Mouse (Mus musculus) midbrain, embryonic 16.5 days (tissue): ENCODE measurements at regions not wholly inside any gene's neighbourhood (a gene's known extent, or its start where the extent isn't known, plus 50 kb on each side); places are given as distances from the start of the nearest gene placed in this dataset.

Source experiments
- ATAC-seq: fragments of 200-750 bp; cut with Nextera tagmentation; 2 replicates; pipeline ENCODE4 v1.8.0; 2017; ENCODE audit warnings: moderate TSS enrichment
- H3K27ac ChIP-seq: fragments of 300-500 bp; sonication (generic); 2 replicates; pipeline ENCODE4 v1.5.1; 2014; ENCODE audit warnings: mild to moderate bottlenecking, low read length, mixed read lengths
- H3K27me3 ChIP-seq: fragments of 300-500 bp; sonication (generic); 2 replicates; pipeline ENCODE4 v1.6.1; 2014; ENCODE audit warnings: low read depth, low read length, mixed read lengths; ENCODE audit not compliant: control insufficient read depth, insufficient read depth
- H3K36me3 ChIP-seq: fragments of 300-500 bp; sonication (generic); 2 replicates; pipeline ENCODE4 v1.6.1; 2014; ENCODE audit warnings: mild to moderate bottlenecking, low read length, moderate library complexity, mixed read lengths; ENCODE audit not compliant: control insufficient read depth, insufficient read depth
- H3K4me1 ChIP-seq: fragments of 300-500 bp; sonication (generic); 2 replicates; pipeline ENCODE4 v1.6.1; 2014; ENCODE audit warnings: mild to moderate bottlenecking, low read length, mixed read lengths; ENCODE audit not compliant: control insufficient read depth, insufficient read depth
- H3K4me2 ChIP-seq: fragments of 300-500 bp; sonication (generic); 2 replicates; pipeline ENCODE4 v1.6.1; 2014; ENCODE audit warnings: mild to moderate bottlenecking, low read length, mixed read lengths
- H3K4me3 ChIP-seq: fragments of 300-500 bp; sonication (generic); 2 replicates; pipeline ENCODE4 v1.5.1; 2014; ENCODE audit warnings: low read depth, mild to moderate bottlenecking, low read length, moderate library complexity, mixed read lengths
- H3K9ac ChIP-seq: fragments of 300-500 bp; sonication (generic); 2 replicates; pipeline ENCODE4 v1.6.1; 2014; ENCODE audit warnings: low read depth, low read length, mixed read lengths
- H3K9me3 ChIP-seq: fragments of 300-500 bp; sonication (generic); replicated peaks from 2 replicates; pipeline ENCODE4 v1.6.1; 2014; ENCODE audit warnings: mild to moderate bottlenecking, low read length, mixed read lengths; ENCODE audit not compliant: control insufficient read depth, poor library complexity, severe bottlenecking
- WGBS: fragments of 180-500 bp; shearing (Covaris S2); extraction: QIAGEN DNeasy Blood & Tissue Kit; methylation state at CpG from one replicate; pipeline ENCODE4 v1.1.7; 2014; 5-methylcytosine and 5-hydroxymethylcytosine counted together

DNA sequence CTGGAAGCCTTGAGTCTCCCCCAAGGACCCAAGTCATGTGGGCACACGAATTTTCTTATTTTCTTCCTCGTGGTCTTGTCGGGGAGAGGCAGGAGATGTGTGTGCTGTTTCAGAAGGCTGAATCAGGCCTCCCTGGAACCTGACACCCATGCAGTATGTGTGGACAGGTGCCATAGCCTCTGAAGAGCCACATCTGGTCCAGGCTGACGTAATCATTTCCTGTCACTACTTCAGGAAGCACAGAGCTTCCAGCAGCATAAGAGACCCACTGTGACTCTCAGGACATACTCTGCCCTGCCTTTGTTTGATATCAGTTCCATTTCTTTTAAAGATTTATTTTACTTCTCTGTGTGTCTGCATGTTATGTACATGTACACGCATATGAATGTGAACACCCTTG lies 193.1 kb downstream of the Bcl2l11 start:
- WGBS, result 84% methylated on average over 5 of the region's 5 CpGs
- no peaks in the 10 kb centered on the region; the same call in 1 of the 2 replicates for H3K27me3 ChIP-seq

DNA sequence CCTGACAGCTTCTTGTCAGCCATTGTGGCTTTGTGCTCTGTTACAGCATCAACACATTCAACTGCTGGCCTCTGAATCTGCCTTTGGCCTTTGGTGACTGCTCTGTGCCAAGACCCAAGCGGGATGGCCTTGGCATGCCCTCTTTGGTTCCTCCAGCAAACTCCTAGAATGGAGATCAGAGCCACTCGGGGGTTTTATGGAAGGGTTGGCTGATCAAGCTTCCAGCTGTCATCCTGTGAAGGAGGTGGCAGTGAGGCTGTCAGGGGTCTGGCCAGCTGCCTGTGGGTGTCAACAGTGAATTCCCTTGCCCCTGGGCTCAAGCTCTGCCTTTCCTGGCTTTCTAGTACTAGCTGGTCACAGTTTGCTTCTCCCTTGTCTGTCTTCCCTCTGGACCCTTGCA lies 195.6 kb downstream of the Bcl2l11 start:
- H3K9me3 ChIP-seq, result no peaks in the 10 kb centered on the region
- no peak overlapping the region for H3K4me2 ChIP-seq
- H3K36me3 ChIP-seq, result no peaks in the 10 kb centered on the region
- no peaks in the 10 kb centered on the region for H3K27me3 ChIP-seq
- H3K9ac ChIP-seq, result no peak overlapping the region
- peaks cover 3% of the 10 kb centered on the region; the same call in 1 of the 2 replicates for H3K4me1 ChIP-seq
- no peak overlapping the region for H3K4me3 ChIP-seq
- 67% methylated on average over 2 of the region's 2 CpGs for WGBS
- ATAC-seq, result no peak
- H3K27ac ChIP-seq, result no peak overlapping the region

More for the DNA sequence above, 193.1 kb downstream of the Bcl2l11 start:
- Histone ChIP-seq H3K9me3 (no peaks in the 10 kb centered on the region), H3K27ac (no peak overlapping the region), H3K36me3 (no peaks in the 10 kb centered on the region), H3K4me1 (no peaks in the 10 kb centered on the region), H3K4me3 (no peak overlapping the region), H3K9ac (no peak overlapping the region), H3K4me2 (no peak overlapping the region)
- no peak for ATAC-seq

DNA sequence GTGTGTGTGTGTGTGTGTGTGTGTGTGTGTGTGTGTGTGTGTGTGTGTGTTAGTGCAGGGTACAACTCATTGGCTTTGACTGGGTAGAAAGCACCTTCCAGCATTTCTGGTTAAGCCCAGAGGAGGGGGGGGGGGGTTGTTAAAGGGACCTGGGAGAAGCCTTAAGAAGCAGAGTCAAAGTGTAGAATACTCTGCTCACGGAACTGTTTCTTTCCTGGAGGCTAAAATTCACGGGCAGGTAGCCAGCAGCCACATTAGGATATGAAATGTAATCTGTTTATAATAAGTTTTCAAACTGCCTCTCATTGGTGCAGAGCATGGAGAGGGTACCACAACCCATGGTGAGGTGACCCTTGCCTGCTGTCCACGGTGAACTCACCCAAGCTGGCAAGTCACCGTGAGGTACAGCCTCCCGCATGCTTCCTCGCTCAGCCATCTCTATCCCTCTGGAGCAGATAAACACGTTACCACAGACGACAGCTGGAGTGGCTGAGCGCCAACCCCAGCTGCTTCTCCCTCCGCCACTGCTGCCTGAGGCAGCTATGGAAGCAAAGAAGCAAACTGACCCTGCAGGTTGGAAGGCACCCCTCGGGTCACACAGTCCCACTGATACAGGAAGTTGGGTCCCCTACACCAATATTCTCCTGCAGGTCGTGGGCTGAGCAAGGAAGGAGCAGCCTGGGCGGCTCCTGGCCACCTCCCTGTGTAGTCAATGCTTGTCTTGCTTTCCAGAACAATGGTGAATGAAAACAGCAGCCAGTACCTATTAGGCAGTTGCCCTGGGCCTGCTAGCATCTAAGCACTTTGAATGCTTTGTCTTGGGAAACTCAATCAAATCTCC lies 198.6 kb downstream of the Bcl2l11 start:
- no peak overlapping the region for H3K4me3 ChIP-seq
- H3K36me3 ChIP-seq, result no peaks in the 10 kb centered on the region
- H3K9me3 ChIP-seq, result no peaks in the 10 kb centered on the region
- H3K4me1 ChIP-seq, result peaks cover 8% of the 10 kb centered on the region; the same call in 1 of the 2 replicates
- ATAC-seq, result peak; percentile 45; the same call in 1 of the 2 replicates
- no peak overlapping the region for H3K4me2 ChIP-seq
- no peaks in the 10 kb centered on the region for H3K27me3 ChIP-seq
- H3K27ac ChIP-seq, result no peak overlapping the region
- H3K9ac ChIP-seq, result no peak overlapping the region
- WGBS, result 37% methylated on average over 13 of the region's 13 CpGs

DNA sequence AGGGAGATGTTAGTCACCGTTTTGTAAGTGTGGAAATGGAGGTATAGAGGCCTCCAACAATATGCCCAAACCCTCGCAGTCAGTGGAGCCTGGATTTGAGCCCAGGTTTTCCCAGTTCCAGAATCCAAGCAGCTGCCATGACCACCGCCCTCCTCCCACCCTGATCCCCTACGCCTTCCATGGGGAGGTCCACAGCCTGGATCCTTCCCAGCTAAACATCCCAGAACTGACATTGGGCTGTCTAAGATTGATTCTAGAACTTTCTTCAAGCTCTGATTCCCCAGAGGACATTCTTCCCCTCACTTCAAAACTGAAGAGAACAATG lies 199.2 kb downstream of the Bcl2l11 start:
- Histone ChIP-seq H3K9me3 (no peaks in the 10 kb centered on the region), H3K27me3 (no peaks in the 10 kb centered on the region), H3K27ac (no peak overlapping the region), H3K4me3 (no peak overlapping the region), H3K9ac (no peak overlapping the region), H3K4me1 (peaks cover 8% of the 10 kb centered on the region; the same call in 1 of the 2 replicates), H3K4me2 (no peak overlapping the region), H3K36me3 (no peaks in the 10 kb centered on the region)
- WGBS, result 67% methylated on average over 4 of the region's 4 CpGs
- ATAC-seq, result no peak

DNA sequence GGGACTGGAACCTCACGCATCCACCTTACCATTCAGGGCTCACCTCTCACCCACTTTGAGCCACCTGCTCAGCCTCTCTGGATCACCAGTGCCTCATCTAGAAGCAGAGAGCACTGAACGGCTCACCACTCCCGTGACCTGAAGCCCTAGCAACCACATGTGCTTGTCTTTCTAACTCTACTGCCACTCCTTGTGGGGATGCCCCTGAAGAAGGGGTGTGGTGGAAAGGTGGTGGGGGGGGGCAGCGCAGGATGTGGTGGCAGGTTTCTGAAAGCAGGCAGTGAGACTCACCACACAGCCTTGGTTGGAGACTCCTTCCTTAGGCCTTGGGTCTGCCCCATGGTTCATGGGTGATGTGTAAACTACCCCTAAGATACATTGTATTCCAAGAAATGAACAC lies 199.6 kb downstream of the Bcl2l11 start:
- no peaks in the 10 kb centered on the region for H3K27me3 ChIP-seq
- no peak overlapping the region for H3K4me2 ChIP-seq
- WGBS, result 89% methylated on average over 4 of the region's 4 CpGs
- no peaks in the 10 kb centered on the region for H3K9me3 ChIP-seq
- H3K9ac ChIP-seq, result no peak overlapping the region
- peaks cover 8% of the 10 kb centered on the region; the same call in 1 of the 2 replicates for H3K4me1 ChIP-seq
- no peak overlapping the region for H3K27ac ChIP-seq
- no peaks in the 10 kb centered on the region for H3K36me3 ChIP-seq
- H3K4me3 ChIP-seq, result no peak overlapping the region
- no peak for ATAC-seq

DNA sequence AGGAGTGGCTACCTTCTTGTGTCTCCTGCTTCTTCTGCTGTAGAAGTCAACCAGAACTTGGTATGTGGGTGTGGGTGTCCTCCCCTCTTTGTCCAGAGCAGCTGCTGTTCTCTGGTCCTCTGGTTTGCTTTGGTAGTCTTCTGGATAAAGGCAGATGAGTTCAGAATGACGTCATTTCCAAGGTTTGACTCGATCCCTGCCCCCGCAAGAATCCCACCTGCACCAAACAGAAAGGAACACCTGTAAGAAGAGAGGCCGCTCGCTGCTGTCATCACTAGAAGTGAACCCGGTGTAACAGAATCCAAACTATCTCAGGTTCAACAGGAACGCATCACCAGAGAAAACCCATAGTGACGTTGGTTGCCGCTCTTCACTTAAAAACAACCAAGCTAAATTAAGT lies 205.0 kb downstream of the Bcl2l11 start:
- ATAC-seq, result no peak
- H3K27ac ChIP-seq, result no peak overlapping the region
- H3K4me2 ChIP-seq, result no peak overlapping the region
- peaks cover 5% of the 10 kb centered on the region; the same call in 1 of the 2 replicates for H3K4me1 ChIP-seq
- no peaks in the 10 kb centered on the region for H3K27me3 ChIP-seq
- WGBS, result 81% methylated on average over 9 of the region's 9 CpGs
- H3K4me3 ChIP-seq, result no peak overlapping the region
- H3K36me3 ChIP-seq, result no peaks in the 10 kb centered on the region
- no peaks in the 10 kb centered on the region for H3K9me3 ChIP-seq
- H3K9ac ChIP-seq, result no peak overlapping the region

DNA sequence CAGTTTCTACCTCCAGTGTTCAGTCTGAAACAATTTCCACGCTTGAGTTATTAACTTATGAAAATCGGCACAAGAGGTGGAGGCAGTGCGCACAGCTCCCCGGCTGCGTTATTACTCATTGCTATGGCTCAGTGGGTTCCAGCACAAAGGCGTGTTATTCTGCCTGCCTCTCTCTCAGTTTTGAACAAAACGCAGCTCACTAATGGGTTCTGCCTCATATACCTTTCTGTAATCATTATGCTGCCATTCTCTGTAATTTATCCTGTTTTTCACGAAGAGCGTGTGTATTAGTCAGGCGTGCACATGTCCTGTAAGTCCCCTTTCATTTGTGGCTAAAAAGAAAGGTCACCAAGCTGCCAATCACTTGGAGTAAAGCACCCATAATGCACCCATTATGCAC lies 205.4 kb downstream of the Bcl2l11 start:
- WGBS, result 23% methylated on average over 10 of the region's 10 CpGs

DNA sequence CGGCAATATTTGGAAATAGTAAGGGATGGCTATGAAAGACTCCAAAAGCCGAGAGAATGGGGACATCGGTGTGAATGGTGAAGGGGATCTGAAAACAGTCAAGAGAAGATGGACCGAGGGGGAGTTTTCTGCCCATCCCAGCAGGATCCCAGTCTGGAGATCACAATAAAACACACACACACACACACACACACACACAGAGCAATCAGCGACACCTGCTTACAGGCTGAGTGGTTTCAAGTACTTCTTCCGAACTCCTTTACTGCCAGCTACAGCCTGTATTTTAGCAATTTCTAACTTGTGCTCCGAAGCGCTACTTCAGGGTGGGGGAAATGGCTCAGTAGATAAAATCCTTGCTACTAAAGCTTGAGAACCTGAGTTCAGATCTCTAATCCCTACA lies 205.8 kb downstream of the Bcl2l11 start:
- 43% methylated on average over 8 of the region's 8 CpGs for WGBS
- H3K27me3 ChIP-seq, result no peaks in the 10 kb centered on the region
- no peak overlapping the region for H3K27ac ChIP-seq
- H3K4me2 ChIP-seq, result no peak overlapping the region
- no peak overlapping the region for H3K9ac ChIP-seq
- peaks cover 5% of the 10 kb centered on the region; the same call in 1 of the 2 replicates for H3K4me1 ChIP-seq
- H3K4me3 ChIP-seq, result no peak overlapping the region
- H3K36me3 ChIP-seq, result no peaks in the 10 kb centered on the region
- peak; percentile 15; the same call in 1 of the 2 replicates for ATAC-seq
- H3K9me3 ChIP-seq, result no peaks in the 10 kb centered on the region

More for the DNA sequence above, 205.4 kb downstream of the Bcl2l11 start:
- Histone ChIP-seq H3K27ac (no peak overlapping the region), H3K36me3 (no peaks in the 10 kb centered on the region), H3K9me3 (no peaks in the 10 kb centered on the region), H3K4me3 (no peak overlapping the region), H3K9ac (no peak overlapping the region), H3K27me3 (no peaks in the 10 kb centered on the region), H3K4me2 (no peak overlapping the region), H3K4me1 (peaks cover 5% of the 10 kb centered on the region; the same call in 1 of the 2 replicates)
- ATAC-seq, result peak; percentile 66; the same call in 1 of the 2 replicates

DNA sequence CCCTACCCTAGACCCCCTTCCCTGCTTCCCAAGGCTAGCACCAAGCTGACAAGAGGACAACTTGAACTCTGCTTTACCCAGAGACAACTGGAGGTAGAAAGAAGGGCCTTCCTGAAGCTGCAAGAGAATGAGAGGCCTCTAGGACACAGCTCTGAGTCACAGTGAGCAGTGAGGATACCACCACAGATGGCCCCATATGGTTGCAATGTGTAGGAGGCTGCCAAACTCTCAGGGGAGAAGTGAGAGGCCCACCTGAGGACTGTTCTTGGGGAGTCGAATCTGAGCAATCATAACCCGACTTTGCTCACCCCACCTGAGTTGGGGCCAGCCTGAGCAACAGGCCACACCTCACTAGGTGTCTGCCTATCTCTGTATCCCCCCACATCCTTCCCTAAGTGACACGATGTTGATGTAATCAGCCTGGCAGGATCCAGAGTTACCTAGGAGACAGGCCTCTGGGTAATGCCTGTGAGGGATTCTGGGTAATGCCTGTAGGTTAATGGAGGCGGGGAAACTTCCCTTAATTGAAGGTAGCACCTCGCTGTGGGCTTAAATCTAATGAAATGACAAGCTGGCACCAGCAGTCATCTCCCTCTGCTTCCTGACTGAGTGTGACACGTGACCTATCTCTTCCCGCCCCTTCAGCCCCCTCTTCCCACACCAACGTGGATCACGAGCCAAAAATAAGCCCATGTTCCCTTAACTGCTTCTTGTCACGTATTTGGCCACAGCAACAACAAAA lies 207.7 kb downstream of the Bcl2l11 start:
- Histone ChIP-seq H3K4me3 (no peak overlapping the region), H3K9ac (no peak overlapping the region), H3K4me1 (0 out of 2 replicates have a peak, but pooled peaks cover under 1% of the 10 kb centered on the region), H3K27ac (no peak overlapping the region), H3K4me2 (no peak overlapping the region), H3K9me3 (no peaks in the 10 kb centered on the region), H3K36me3 (no peaks in the 10 kb centered on the region), H3K27me3 (no peaks in the 10 kb centered on the region)
- ATAC-seq, result no peak
- WGBS, result 76% methylated on average over 10 of the region's 10 CpGs
